Mouse (Mus musculus) right cerebral cortex, postnatal 36 days (tissue): Measurements from ENCODE around the gene Iqschfp.

Experiments
- DNase-seq, 2 experiments: peaks; one replicate each; pipeline ENCODE4 v3.0.0; 2022; ENCODE audit warnings: low spot score in 2 of 2, mixed read lengths in 1 of 2

The Iqschfp gene

GRCm38 (mm10) chr3:68434435-68434834, 542.4 kb downstream of the Iqschfp start:
- no peak for DNase-seq

- no peak for DNase-seq
Measured at GRCm38 (mm10) chr3:68434897-68435296, 542.9 kb downstream of the Iqschfp start.

GRCm38 (mm10) chr3:68448480-68448879, 556.4 kb downstream of the Iqschfp start:
- DNase-seq: no peak

DNA sequence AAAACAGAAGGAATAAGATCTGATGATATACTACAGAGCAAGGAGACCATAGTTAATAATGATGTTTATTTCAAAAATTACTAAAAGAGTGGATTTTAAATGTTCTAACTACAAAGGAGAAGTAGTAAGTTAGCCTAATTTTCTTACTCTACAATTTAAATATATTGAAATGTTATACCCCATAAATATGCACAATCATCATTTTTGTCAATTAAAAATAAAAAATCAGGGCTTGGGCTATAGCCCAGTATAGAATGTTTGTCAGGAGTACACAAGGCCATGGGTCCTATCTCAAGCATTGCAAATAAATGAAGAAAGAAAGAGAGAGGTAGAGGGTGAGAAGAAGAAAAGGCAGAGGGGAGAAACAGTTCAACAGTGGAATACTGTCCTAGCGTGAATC, 559.6 kb downstream of the Iqschfp start:
- DNase-seq: no peak

GRCm38 (mm10) chr3:68453266-68453665, 561.2 kb downstream of the Iqschfp start:
- no peak for DNase-seq

- DNase-seq: no peak
Measured at GRCm38 (mm10) chr3:68453719-68454455, 561.9 kb downstream of the Iqschfp start.

DNA sequence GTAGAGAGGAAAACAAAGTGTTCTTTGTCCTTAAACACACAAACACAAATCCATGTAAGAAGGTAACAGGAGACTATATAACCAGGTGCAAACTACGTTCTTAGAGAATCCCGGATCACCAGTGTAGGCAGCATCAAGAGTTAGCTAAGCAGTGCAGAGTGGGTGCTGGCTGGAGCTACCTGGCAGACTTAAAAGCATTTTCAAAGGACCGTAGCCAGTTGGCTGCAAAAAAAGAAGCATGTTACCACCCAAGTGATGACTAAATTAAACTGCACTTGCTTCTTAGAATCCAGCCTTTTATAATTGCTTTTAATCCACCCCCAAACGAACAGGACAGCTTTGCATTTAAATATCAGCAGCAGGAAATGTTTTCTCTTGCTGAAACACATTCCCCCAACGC, 574.6 kb downstream of the Iqschfp start:
- peak; percentile 57 to 70 for DNase-seq

GRCm38 (mm10) chr3:68467941-68468687, 576.1 kb downstream of the Iqschfp start:
- no peak for DNase-seq

DNA sequence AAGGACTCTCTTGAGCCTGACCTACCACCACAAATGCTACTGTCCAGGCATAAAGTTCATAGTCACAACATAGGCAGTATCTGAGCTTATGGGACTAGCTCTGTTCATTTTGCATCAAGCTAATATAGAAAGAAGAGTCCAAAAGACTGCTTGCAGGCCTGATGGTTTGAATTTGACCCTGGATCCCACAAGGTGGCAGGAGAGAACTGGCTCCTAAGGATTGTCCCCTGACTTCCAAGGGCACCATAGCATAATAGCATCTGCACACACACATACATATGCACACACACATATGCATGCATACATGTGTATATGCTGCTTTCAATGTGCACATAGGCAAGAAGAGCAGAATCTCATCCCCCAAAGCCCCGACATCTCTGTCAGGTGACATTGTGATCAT, 577.6 kb downstream of the Iqschfp start:
- no peak for DNase-seq

DNA sequence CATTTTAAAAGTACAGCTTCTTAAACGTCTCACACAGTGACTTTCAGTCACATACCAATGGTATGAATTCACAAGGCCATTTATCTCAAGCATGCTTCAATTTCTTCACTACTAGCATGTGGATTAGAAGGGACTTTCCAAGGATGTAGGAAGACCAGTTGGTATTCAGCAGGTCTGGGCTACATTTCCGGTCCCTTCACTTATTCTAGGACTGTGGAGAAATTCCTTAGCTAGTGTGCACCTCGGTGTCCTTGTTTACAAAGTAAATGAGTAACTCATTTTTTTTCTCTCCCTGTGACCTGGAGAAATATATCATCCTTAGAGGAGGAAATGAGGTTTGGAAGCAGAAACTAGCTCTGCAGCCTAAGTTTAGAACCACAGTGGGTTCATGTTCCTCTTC, 578.0 kb downstream of the Iqschfp start:
- DNase-seq: no peak

- DNase-seq: no peak
Measured at GRCm38 (mm10) chr3:68470622-68471021, 578.6 kb downstream of the Iqschfp start.

DNA sequence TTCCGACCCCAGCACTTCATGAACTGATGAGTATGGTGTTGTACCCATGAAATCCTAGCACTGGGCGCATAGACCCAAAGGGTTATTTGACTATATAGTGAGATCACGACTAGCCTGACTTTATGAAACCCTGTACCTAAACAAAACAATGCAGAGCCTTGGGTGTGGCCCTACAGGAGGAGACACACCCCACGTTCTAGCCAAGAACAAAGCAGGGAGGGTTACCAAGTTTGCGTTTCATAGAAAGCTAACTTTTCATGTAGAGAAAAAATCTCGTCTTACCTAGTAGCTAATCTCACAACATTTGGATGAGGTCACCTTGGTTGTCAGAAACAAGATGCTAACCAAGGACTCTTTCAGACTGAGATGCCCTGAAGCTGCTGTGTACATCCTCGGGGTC, 584.3 kb downstream of the Iqschfp start:
- DNase-seq: no peak

DNA sequence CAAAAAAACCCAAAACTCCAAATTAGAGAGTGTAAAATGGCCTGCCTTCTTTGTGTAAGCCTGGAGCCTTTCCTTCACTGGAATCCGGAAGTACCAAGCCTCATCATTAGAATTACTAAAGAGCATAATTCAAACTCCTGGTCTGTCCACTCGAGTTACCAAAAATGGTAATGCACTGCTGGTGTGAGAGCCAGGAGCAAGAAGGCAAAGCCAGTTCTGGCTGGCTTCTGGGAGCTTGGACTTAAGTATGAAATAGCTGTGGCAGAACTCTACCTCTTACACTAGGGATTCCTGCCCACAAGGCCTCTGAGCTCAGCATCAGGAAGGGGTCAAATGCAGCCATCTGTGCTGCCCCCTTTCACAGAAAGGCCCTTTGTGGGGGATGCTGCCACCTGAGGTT, 585.4 kb downstream of the Iqschfp start:
- DNase-seq: no peak

GRCm38 (mm10) chr3:68479266-68479665, 587.2 kb downstream of the Iqschfp start:
- DNase-seq: peak in 1 of 2 experiments; percentile 13

DNA sequence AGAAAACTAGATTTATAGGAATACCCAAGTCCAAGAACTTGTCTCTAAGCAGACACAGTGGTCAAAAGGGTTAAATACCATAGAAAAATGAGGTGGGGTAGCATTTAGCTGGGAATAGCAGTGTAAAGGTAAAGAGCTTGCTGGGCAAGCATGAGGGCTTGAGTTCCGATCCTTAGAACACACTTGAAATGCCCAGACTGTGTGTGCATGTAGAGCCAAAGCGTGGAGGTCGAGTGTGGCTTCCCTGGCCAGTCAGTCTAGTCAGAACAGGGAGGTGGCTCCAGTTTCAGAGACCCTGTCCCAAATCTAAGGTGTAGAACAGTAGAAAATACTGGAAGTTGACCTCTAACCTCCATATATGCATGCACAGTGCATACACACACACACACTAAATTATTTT, 591.5 kb downstream of the Iqschfp start:
- no peak for DNase-seq

GRCm38 (mm10) chr3:68484021-68484420, 592.0 kb downstream of the Iqschfp start:
- DNase-seq: no peak

GRCm38 (mm10) chr3:68484561-68484960, 592.5 kb downstream of the Iqschfp start:
- DNase-seq: no peak

- no peak for DNase-seq
Measured at GRCm38 (mm10) chr3:68487621-68488020, 595.6 kb downstream of the Iqschfp start.

GRCm38 (mm10) chr3:68488316-68488715, 596.3 kb downstream of the Iqschfp start:
- no peak for DNase-seq

GRCm38 (mm10) chr3:68491516-68491915, 599.5 kb downstream of the Iqschfp start:
- no peak for DNase-seq

- DNase-seq: no peak
Measured at GRCm38 (mm10) chr3:68492066-68492465, 600.0 kb downstream of the Iqschfp start.

DNA sequence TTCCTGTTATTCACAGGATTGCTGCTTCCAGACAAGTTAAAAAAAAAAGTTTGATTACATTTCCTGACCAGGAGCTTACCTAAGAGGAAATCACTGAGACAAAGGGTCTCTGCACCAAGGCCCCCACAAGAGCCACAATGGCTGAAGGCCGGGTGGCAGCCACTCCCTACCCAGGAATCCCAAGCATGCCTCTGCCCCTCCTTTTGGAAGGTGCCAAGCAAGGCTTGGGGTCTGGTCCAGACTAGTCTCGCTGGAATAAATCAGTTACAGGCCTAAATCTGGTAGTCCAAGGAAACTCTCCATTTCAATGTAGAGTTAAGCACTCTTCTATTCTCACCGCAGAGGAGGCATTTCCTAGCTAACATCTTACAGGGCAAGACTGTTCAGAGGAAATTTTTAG, 600.5 kb downstream of the Iqschfp start:
- DNase-seq: no peak

DNA sequence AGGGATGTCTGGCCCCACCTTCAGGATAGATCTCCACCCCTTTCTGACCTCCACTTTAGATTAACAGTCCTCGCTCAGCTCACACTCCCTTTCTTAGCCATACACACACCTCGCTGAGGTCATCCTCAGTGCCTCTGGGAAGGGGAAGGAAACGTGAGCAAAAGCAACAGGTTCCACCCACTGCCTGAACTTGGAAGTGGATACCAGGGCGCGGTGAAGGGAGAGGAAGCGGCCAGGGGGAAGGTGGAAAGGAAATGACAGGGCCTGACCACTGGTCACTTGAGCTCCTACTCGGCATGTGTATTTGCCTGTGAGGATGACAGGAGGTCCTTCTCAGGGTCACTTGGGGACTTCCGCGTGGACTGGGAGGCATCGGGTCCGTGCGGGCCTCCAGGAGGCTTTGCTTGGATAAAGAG, 601.1 kb downstream of the Iqschfp start:
- DNase-seq: peak in 1 of 2 experiments; percentile 36
